Mouse (Mus musculus) naive thymus-derived CD4-positive, alpha-beta T cell, adult 2 months (primary cell): ENCODE results near the gene Car5a.

Experiments
- DNase-seq: peaks from one replicate; pipeline ENCODE4 v3.0.0-alpha.2; 2011; ENCODE audit warnings: low read depth

The Car5a gene

GRCm38 (mm10) chr8:121944831-121945230 lies at the start of gene Car5a:
TSS of gene Car5a (minus strand) at chr8:121944904.
- DNase-seq: no peak

- DNase-seq: no peak
Observed at GRCm38 (mm10) chr8:121992911-121993310, 48.2 kb upstream of the Car5a start.

- no peak for DNase-seq
Observed at GRCm38 (mm10) chr8:121991611-121992010, 46.9 kb upstream of the Car5a start.

DNA sequence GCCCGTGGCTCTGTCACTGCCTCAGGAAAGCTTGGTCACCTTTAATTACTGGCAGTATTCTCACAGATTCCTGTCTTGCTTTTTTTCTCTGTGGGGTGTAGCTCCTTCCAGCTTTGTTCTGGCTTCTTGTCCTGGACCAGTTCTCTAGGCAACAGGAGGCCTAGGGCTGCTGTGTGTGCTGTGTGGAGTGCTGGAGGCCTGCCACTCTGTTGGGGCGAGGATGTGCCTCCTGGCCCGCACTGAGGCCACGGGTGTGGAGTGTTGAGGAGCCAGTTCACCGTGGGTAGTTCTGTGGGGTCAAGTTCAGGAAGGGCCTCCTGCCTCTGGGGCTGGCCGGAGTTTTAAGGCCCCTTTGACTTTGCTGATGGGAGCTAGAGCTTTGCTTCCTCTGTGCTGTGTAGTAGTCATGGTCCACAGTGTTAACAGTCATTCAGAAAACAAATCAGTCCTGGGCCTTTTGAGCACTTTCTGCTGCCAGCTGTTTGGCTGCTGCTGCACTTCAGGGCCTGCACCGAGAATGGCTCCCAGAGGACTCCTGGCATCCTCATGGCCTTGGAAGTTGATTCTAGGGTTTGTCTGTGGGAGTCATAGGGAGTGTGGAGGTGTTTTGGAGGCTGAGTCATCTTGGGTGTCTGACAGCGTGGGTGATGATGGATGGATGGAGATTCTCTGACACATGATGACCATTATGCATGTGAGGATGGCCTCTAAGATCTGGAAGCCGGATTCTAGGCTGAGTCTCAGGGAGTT lies 46.0 kb upstream of the Car5a start:
- DNase-seq: no peak

- no peak for DNase-seq
Observed at GRCm38 (mm10) chr8:121987892-121988291, 43.2 kb upstream of the Car5a start.

- DNase-seq: no peak
Observed at GRCm38 (mm10) chr8:121985673-121986072, 41.0 kb upstream of the Car5a start.

DNA sequence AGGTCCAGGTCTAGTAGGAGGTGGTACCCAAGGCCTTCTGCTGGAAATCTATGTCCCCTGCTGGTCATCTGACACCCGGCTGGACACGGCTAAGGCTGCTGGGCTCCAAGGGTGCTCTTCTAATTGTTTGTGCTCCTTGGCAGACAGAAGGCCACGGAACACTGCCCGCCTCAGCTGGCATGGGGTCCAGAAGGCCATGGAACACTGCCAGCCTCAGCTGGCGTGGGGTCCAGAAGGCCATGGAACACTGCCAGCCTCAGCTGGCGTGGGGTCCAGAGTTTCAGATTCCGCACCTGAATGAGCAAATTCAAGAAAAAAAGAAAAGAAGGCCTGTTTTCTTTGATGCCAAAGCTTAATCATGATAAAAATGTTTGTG lies 36.8 kb upstream of the Car5a start:
- DNase-seq: no peak

GRCm38 (mm10) chr8:121980792-121981519 lies 36.3 kb upstream of the Car5a start:
- no peak for DNase-seq

DNA sequence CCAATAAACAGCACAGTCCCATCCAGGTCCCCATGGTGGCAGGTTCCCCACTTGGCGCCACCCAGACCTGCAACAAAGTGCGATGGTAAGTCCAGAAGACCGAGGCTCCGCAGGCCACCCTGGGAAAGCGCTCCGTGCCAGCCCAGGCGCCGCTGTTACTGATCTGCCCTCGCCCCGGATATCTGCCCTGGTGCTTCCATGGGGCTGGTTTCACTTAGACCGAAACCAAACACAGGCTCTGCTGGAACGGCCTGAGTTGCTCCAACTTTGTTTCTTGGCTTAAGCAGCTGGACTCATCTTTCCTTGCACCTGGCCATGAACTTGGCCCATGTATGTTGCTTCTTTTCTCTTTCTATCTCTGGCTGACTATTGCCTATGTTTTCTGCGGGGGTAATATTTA lies 34.0 kb upstream of the Car5a start:
- DNase-seq: no peak

DNA sequence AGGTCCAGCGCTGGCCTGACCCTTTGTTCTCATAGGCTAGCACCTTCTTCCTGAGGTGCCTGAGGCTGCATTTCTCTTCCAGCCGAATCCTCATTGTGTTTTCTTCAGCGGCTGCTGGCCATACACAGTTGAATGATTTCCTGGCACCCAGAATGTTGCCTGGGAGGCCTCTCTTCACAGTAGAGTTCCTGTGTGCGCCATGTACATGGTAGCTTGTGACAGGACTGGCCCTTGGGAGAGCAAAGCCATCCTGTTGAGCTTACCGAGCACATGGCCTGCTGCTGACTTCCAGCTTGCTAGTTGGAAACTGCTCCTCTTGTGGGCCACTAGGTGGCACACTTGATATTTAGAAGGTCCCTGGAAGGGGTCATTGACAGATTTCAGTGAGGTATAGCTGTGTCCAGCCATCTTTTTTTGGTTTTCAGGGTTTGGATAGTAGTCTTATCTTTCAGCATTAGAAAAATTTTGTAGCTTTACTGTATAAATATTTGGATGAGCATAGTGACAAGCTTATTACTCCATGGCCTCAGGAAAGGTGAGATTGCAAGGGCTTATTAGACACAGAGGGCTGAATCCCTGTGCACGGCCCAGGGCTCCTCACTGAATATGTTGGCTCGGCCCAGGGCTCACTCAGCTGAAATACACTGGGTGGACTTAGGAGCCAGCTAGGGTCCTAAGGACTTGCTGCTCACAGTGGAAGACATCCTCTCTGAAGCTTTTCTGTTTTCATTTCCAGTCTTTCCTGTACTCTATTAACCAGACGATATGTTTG lies 33.3 kb upstream of the Car5a start:
- peak; percentile 39 for DNase-seq

DNA sequence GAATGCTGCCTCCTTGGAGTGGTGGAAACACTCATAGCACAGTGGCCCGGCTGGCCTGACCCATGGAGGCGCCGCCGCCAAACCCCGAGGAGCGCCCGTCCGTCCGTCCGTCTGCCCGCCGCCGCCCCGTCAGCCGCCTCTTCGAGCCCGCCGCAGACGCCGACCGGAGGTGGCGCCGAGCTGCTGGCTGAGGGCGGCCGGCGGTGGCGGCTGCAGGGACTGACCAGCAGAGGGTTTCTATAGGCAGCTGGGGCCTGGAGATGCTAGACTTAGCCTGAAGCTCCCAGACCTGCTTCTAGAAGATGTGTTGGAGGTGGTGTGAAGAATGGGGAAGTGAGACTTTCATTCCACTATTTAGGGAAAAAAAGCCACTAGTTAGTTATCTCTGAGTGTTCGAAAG lies 29.2 kb upstream of the Car5a start:
- DNase-seq: no peak

GRCm38 (mm10) chr8:121971488-121972058 lies 26.9 kb upstream of the Car5a start:
- DNase-seq: no peak

DNA sequence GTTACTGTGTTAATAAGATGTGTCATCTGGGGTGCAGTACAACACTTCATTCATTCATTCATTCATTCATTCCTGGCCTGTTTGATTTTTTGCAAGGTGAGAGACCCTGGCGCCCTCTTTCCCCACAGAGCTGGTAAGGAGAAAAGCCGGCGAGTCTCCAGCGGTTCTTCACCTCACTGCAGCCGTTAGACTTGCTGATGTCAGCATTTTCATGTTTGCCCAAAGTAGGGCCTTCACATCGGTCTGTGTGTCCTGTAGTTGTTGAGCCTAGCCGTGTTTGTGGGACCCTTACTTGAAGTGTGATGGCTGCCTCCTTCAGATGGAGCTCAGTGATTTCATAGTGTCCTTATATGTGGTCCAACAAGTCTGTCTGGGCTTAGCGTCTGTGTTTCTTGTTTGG lies 25.5 kb upstream of the Car5a start:
- no peak for DNase-seq

DNA sequence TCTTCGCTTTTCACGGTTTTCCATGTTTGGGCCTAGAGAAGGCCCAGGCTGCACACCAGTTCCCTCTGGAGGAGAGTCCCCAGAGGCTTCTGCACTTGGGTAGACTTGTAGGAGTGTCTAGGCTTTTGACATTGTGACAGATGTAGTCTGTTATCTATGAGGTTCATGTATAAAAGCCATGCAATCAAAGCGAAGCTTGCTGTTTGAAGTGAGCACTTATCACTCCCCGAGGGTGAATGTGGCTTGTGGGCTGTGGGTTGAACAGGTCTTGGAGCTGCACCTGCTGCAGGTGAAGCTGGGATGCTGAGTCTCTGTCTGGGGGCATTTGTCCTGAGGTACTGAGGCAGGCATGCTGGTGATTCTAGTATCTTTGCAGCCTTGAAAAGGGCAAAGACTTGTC lies 23.8 kb upstream of the Car5a start:
- DNase-seq: no peak

DNA sequence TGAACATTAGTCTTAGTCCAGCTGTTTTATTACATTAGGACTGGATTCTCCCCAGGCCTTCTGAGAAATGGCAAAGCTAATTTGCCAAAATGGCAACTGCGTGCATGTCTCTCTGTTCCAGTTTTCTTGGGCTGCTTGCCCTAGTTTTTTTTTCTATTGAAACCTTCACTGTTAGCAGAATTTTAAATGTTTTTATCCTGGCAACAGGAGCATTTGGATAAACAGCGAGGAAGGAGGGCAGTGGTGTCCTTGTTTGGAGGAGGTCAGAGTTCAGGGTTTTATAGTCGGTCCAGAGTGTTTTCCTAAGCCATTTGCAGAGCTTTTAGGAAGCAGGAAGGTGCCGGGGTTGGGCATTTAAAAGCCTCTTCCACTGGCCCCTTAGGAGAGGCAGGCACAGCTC lies 23.3 kb upstream of the Car5a start:
- no peak for DNase-seq

- no peak for DNase-seq
Observed at GRCm38 (mm10) chr8:121966714-121967448, 22.2 kb upstream of the Car5a start.

DNA sequence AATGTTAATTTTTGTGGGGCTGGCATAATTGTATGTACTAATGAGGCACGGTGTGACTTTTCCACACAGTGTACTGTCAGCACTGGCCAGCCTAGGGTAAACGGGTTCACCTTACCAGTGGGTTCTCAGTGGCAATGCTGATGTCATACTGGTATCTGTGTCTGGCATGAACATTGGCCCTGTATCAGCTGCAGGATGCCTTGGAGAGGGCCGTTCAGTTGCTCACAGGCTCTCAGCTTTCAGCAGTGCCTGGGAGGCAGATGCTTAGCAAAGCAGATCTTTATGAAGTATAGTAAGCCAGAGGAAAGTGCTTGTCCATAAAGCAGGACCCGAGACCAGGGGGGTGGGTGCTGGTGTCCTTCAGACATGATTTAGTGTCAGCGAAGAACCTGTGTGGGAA lies 21.4 kb upstream of the Car5a start:
- no peak for DNase-seq

DNA sequence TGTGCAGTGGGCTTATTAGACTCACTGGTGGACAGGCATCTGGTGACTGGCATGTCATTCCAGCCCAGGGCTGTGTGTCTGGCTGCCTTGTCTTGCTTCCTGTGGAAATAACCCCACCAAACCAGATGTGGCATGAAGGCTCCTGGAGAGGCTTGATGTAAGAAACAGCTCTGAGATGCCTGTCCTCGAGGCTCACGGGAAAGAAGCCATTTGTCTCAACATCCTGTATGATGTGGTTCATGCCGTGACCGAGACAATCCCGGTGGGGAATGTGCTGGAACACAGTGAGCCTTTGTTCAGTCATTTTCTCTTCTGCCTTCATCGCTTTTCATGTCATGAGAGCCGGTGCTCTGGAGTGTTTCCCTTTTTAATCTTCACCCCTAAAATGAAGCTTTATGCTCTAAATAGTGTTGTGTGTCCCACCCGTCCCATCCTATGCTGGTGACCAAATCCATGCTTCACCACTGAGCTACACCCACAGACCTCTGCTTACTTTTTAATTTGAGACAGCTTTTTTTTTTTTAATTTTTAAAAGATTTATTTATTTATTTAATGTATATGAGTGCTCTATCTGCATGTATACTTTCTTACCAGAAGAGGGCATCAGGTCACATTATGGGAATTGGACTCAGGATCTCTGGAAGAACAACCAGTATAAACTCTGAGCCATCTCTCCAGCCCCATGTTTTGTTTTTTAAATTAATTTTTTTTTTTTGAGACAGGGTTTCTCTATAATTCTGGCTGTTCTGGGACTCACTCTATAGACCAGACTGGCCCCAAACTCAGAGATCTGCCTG lies 20.2 kb upstream of the Car5a start:
- peak; percentile 20 for DNase-seq

DNA sequence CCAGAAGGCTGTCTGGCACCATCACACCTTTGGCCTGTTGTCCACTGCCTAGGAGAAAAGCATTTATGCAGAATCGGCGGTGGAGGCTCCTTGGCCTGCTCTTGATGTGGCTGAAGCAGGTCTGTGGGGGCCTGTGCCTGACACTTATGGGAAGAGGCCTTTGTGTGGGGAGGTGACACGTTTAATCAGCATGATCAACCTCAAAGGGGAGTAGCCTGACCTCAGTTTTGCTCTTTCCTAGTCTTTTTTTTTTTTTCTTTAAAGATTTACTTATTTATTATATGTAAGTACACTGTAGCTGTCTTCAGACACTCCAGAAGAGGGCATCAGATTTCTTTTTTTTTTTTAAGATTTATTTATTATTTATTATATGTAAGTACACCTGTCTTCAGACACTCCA lies 18.2 kb upstream of the Car5a start:
- DNase-seq: no peak

DNA sequence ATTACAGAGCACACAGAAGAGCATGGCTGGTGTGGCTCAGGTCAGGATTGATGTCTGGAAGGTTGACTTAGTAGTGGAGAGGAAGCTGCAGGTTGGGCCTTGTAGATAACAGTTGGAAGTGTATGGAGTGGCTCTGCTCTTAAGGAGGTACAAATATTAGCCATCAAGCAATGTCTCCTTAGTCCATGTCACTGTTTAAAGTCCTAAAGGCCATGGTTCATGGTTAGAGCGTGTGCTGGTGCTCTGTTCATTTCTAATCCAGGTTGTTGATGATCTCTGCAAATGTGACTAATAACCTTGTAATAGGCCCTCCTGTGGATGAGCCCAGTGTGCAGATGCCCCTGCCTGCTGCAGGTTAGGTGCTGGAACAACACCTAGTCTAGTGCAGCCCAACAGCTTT lies 13.7 kb upstream of the Car5a start:
- DNase-seq: no peak
